Mouse (Mus musculus) stomach, postnatal 0 days (tissue): ENCODE data around the gene Adam15.

Source experiments
- CTCF ChIP-seq: IDR thresholded peaks from 2 replicates; pipeline ENCODE4 v1.5.1; 2016; ENCODE audit warnings: antibody characterized with exemption, low read depth, mild to moderate bottlenecking, moderate library complexity
- EP300 ChIP-seq: optimal IDR thresholded peaks from 2 replicates; pipeline ENCODE3; 2016; ENCODE audit warnings: antibody characterized with exemption

DNA sequence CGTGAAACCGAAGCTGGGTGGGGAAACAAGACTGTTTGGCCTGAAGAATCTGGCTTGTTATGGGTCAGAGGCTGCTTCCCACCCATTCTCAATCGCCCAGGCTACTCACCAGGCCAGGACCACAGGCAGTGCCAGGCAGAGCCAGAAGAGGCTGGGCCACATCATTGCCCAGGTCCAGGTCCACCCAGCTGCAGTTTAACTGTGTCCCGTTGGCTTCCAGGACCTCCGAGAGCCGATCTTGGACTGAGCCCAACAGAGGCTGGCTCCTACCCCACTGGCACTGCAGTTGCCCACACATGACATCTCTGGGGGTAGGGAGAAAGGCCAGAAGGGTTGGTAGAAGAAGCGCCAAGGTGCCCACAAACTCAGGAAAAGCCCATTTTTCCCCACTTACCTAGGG is 6.5 kb downstream of the Adam15 start:
- TF ChIP-seq CTCF: no peak
- TF ChIP-seq EP300: no peak
